Mouse (Mus musculus) liver, postnatal 0 days (tissue): ENCODE measurements around the gene Brpf3.

Experiments
- CTCF ChIP-seq: sonication (generic); IDR thresholded peaks from 2 replicates; pipeline ENCODE4 v1.5.1; 2016; ENCODE audit warnings: antibody characterized with exemption, low read depth
- EP300 ChIP-seq: IDR thresholded peaks from 2 replicates; pipeline ENCODE4 v1.6.1; 2016; ENCODE audit warnings: antibody characterized with exemption, low read depth, mild to moderate bottlenecking

DNA sequence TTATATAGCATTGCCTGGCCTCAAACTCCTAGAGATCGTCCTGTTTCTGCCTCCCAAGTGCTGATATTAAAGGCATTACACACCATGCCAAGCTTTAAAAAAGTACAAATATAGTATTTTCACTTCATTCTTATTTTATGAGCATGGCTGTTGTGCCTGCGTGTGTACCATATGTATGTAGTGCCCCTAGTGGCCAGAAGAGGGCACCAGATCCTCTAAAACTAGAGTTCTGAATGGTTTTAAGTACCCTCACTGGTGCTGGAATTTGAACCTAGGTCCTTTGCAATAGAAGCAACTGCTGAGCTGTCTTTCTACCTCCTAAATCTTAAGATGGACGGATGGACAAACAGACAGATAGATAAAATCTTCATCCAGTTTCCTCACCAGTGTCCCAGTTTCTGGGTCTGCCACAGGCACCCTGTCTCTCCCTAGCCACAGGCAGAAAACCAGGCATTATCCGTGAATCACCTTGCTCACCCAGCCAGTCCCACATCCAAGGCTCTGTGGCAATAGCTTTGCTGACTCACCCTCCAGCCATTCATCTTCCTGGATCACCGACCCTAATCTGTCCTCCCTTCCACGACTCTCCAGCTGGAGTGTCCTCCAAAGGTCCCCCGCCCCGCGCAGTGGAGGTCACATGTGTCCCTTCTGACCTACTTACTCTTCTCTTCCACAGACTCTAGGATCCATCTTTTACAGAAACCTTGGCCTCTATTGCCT, 54.4 kb downstream of the Brpf3 start:
- TF ChIP-seq CTCF = peak; percentile 78
- TF ChIP-seq EP300 = no peak
